Mouse (Mus musculus): ENCODE measurements around the gene Wnk4.
"Not testable (repeated sequence)": the region's sequence is repeated elsewhere in the genome, so short reads cannot be mapped to it uniquely, and the experiment has no call there.

Wnk4 gene

DNA sequence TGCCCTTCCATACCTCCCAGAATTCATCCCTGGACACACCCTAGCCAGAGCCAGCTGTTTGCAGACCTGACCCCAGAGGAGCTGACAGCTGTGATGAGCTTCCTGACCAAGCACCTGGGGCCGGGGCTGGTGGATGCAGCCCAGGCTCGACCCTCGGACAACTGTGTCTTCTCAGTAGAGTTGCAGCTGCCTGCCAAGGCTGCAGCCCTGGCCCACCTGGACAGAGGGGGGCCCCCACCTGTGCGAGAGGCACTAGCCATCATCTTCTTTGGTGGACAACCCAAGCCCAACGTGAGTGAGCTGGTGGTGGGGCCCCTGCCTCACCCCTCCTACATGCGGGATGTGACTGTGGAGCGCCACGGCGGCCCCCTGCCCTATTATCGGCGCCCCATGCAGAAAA is 64.8 kb downstream of the Wnk4 start:
- not testable (repeated sequence) for DNase-seq

DNA sequence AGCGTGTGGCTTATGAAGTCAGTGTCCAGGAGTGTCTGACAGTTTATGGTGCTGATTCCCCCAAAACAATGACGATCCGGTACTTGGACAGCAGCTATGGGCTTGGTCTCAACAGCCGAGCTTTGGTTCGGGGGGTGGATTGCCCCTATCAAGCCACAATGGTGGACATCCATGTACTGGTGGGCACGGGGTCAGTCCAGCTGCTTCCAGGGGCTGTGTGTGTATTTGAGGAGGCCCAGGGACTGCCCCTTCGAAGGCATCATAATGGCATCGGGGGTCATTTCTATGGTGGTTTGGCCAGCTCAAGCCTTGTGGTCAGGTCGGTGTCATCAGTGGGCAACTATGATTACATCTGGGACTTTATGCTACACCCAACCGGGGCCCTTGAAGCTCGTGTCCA is 65.8 kb downstream of the Wnk4 start:
- no peak for DNase-seq
